Mouse (Mus musculus): ENCODE results near the gene 4930404N11Rik. TPM values are rescaled to one million over a fixed set of nuclear protein-coding genes. Genes with fewer than 3 reads are reported as not detected.

Gene 4930404N11Rik
- polyA plus RNA-seq, 1 experiment from 2014 or later = 0.44 TPM

GRCm38 (mm10) chr10:81346453-81347067 lies 19.1 kb downstream of the 4930404N11Rik start:
- Histone ChIP-seq H3K27me3 (peaks cover 63% of the 10 kb centered on the region), H3K9me3 (replicated peaks) (no peaks in the 10 kb centered on the region), H3K27ac (no peak overlapping the region; the same call in 1 of the 2 replicates), H3K4me1 (peaks cover 39% of the 10 kb centered on the region), H3K36me3 (ENCODE audit: poor library complexity, severe bottlenecking) (peaks cover 16% of the 10 kb centered on the region), H3K9ac (peak overlapping the region; percentile 60), H3K4me2 (peak overlapping the region; percentile 58), H3K4me3 (peak overlapping the region; percentile 24)
- ATAC-seq = peak; percentile 9; the same call in 1 of the 2 replicates
- 6% methylated on average over 47 of the region's 55 CpGs for WGBS

- Histone ChIP-seq H3K9me3 (replicated peaks) (no peaks in the 10 kb centered on the region), H3K9ac (no peak overlapping the region), H3K4me2 (no peak overlapping the region), H3K36me3 (ENCODE audit: poor library complexity, severe bottlenecking) (peaks cover 16% of the 10 kb centered on the region), H3K27ac (no peak overlapping the region), H3K4me1 (peaks cover 36% of the 10 kb centered on the region), H3K4me3 (no peak overlapping the region), H3K27me3 (peaks cover 77% of the 10 kb centered on the region)
- 85% methylated on average over 4 of the region's 4 CpGs for WGBS
- no peak for ATAC-seq
Observed at GRCm38 (mm10) chr10:81345162-81345534, 20.5 kb downstream of the 4930404N11Rik start.

- no peaks in the 10 kb centered on the region for H3K9me3 ChIP-seq (replicated peaks)
- H3K9ac ChIP-seq = no peak overlapping the region
- WGBS = 50% methylated on average over 8 of the region's 8 CpGs
- peaks cover 16% of the 10 kb centered on the region for H3K36me3 ChIP-seq (ENCODE audit: poor library complexity, severe bottlenecking)
- peaks cover 32% of the 10 kb centered on the region for H3K4me1 ChIP-seq
- H3K4me3 ChIP-seq = no peak overlapping the region
- H3K27ac ChIP-seq = no peak overlapping the region
- H3K27me3 ChIP-seq = peaks cover 78% of the 10 kb centered on the region
- no peak overlapping the region for H3K4me2 ChIP-seq
- no peak for ATAC-seq
Observed at GRCm38 (mm10) chr10:81344421-81345161, 21.0 kb downstream of the 4930404N11Rik start.

- Histone ChIP-seq H3K9ac (peak within 1 kb of the TSS; percentile 62), H3K36me3 (ENCODE audit: poor library complexity, severe bottlenecking) (peaks cover 15% of the 10 kb centered on the region), H3K4me1 (peaks cover 23% of the 10 kb centered on the region), H3K4me3 (peak within 1 kb of the TSS; percentile 41), H3K27me3 (peaks cover 79% of the 10 kb centered on the region), H3K9me3 (replicated peaks) (no peaks in the 10 kb centered on the region), H3K4me2 (peak within 1 kb of the TSS; percentile 70), H3K27ac (no peak within 1 kb of the TSS)
- no peak for ATAC-seq
- WGBS = 5% methylated on average over 50 of the region's 67 CpGs
Observed at GRCm38 (mm10) chr10:81342686-81343505, 22.7 kb downstream of the 4930404N11Rik start, which contains the start of gene Gipc3. TSS of gene Gipc3 (minus strand) at chr10:81343266.

- no peak overlapping the region for H3K9ac ChIP-seq
- ATAC-seq = no peak
- H3K4me2 ChIP-seq = no peak overlapping the region
- peaks cover 77% of the 10 kb centered on the region for H3K27me3 ChIP-seq
- H3K4me1 ChIP-seq = peaks cover 10% of the 10 kb centered on the region
- H3K9me3 ChIP-seq (replicated peaks) = no peaks in the 10 kb centered on the region
- H3K4me3 ChIP-seq = no peak overlapping the region
- no peak overlapping the region for H3K27ac ChIP-seq
- 37% methylated on average over 16 of the region's 16 CpGs for WGBS
- peaks cover 6% of the 10 kb centered on the region for H3K36me3 ChIP-seq (ENCODE audit: poor library complexity, severe bottlenecking)
Observed at GRCm38 (mm10) chr10:81341333-81341949, 24.2 kb downstream of the 4930404N11Rik start.

GRCm38 (mm10) chr10:81340551-81341332 lies 24.9 kb downstream of the 4930404N11Rik start:
- 40% methylated on average over 17 of the region's 17 CpGs for WGBS
- ATAC-seq = no peak
- H3K4me1 ChIP-seq = peaks cover 7% of the 10 kb centered on the region
- no peaks in the 10 kb centered on the region for H3K9me3 ChIP-seq (replicated peaks)
- H3K4me2 ChIP-seq = no peak overlapping the region
- peaks cover 2% of the 10 kb centered on the region; the same call in 1 of the 2 replicates for H3K36me3 ChIP-seq (ENCODE audit: poor library complexity, severe bottlenecking)
- H3K4me3 ChIP-seq = no peak overlapping the region
- H3K9ac ChIP-seq = no peak overlapping the region
- H3K27ac ChIP-seq = no peak overlapping the region
- H3K27me3 ChIP-seq = peaks cover 71% of the 10 kb centered on the region

GRCm38 (mm10) chr10:81336558-81336957 lies 29.1 kb downstream of the 4930404N11Rik start:
- peaks cover 59% of the 10 kb centered on the region for H3K27me3 ChIP-seq
- H3K9me3 ChIP-seq (replicated peaks) = no peaks in the 10 kb centered on the region
- no peak overlapping the region for H3K4me3 ChIP-seq
- ATAC-seq = no peak
- H3K9ac ChIP-seq = no peak overlapping the region
- H3K27ac ChIP-seq = no peak overlapping the region
- 0 out of 2 replicates have a peak, but pooled peaks cover 2% of the 10 kb centered on the region for H3K4me1 ChIP-seq
- H3K36me3 ChIP-seq (ENCODE audit: poor library complexity, severe bottlenecking) = no peaks in the 10 kb centered on the region
- no peak overlapping the region for H3K4me2 ChIP-seq
- 94% methylated on average over 4 of the region's 4 CpGs for WGBS

GRCm38 (mm10) chr10:81335393-81336340 lies 29.9 kb downstream of the 4930404N11Rik start:
- Histone ChIP-seq H3K27ac (no peak overlapping the region), H3K9ac (peak overlapping the region; percentile 16; the same call in 1 of the 2 replicates), H3K4me3 (no peak overlapping the region), H3K9me3 (replicated peaks) (no peaks in the 10 kb centered on the region), H3K4me1 (0 out of 2 replicates have a peak, but pooled peaks cover 2% of the 10 kb centered on the region), H3K27me3 (peaks cover 51% of the 10 kb centered on the region), H3K36me3 (ENCODE audit: poor library complexity, severe bottlenecking) (no peaks in the 10 kb centered on the region), H3K4me2 (no peak overlapping the region)
- 42% methylated on average over 16 of the region's 19 CpGs for WGBS
- no peak for ATAC-seq

GRCm38 (mm10) chr10:81334324-81334723 lies 31.3 kb downstream of the 4930404N11Rik start:
- 60% methylated on average over 11 of the region's 11 CpGs for WGBS
- no peak for ATAC-seq
- no peak overlapping the region for H3K9ac ChIP-seq
- H3K4me1 ChIP-seq = 0 out of 2 replicates have a peak, but pooled peaks cover 2% of the 10 kb centered on the region
- no peak overlapping the region for H3K27ac ChIP-seq
- H3K4me2 ChIP-seq = no peak overlapping the region
- H3K36me3 ChIP-seq (ENCODE audit: poor library complexity, severe bottlenecking) = no peaks in the 10 kb centered on the region
- no peaks in the 10 kb centered on the region for H3K9me3 ChIP-seq (replicated peaks)
- H3K4me3 ChIP-seq = no peak overlapping the region
- peaks cover 45% of the 10 kb centered on the region for H3K27me3 ChIP-seq

- no peak overlapping the region for H3K27ac ChIP-seq
- H3K9me3 ChIP-seq (replicated peaks) = no peaks in the 10 kb centered on the region
- H3K27me3 ChIP-seq = peaks cover 32% of the 10 kb centered on the region
- 13% methylated on average over 29 of the region's 29 CpGs for WGBS
- no peak overlapping the region for H3K4me3 ChIP-seq
- 0 out of 2 replicates have a peak overlapping the region, but pooled peaks have one; percentile 1 for H3K4me2 ChIP-seq
- peaks cover 11% of the 10 kb centered on the region for H3K36me3 ChIP-seq (ENCODE audit: poor library complexity, severe bottlenecking)
- 0 out of 2 replicates have a peak, but pooled peaks cover 2% of the 10 kb centered on the region for H3K4me1 ChIP-seq
- ATAC-seq = no peak
- H3K9ac ChIP-seq = no peak overlapping the region
Observed at GRCm38 (mm10) chr10:81332277-81332676, 33.3 kb downstream of the 4930404N11Rik start.

Measured in forebrain, embryonic 13.5 days (tissue).